Mouse (Mus musculus): ENCODE data around the gene Ccdc181. TPM values are rescaled to one million over a fixed set of nuclear protein-coding genes. Genes with fewer than 3 reads are reported as not detected.
"Not testable (repeated sequence)": the region's sequence is repeated elsewhere in the genome, so short reads cannot be mapped to it uniquely, and the experiment has no call there.

Gene Ccdc181
- 1 to 10 TPM; 7.0 to 7.7 TPM for total RNA-seq (2021)

DNA sequence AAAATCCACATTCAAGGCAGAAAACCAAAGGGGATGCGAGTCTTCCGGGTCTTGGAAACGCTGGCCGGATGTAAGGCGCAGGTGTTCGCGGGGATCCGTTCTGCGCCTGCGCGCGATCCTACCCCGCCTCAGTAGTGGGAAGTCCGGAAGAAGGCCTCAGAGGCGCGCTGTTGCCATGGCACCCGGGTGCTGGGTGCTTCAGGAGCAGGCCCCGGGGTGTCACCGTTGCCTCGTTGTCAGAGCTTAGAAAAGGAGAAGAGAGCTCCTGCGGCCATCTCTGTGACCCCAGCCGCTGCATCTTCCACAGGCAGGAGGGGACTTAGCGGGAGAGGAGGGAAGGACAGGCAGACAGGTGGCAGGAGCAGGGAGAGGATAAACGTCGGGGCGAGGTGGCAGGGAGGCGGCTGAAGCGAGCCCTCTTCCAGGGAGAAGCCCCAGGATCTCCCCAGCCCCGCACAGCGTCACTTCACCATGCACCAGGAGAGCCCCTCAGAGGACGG lies at the start of gene Ccdc181:
Gene Ccdc181, plus strand, starts transcription at position 131 of the 500 bp plus-strand sequence.
- intact Hi-C loops (cut with DNase I), result no loop called here
- peak; percentile 92 to 93 for DNase-seq

DNA sequence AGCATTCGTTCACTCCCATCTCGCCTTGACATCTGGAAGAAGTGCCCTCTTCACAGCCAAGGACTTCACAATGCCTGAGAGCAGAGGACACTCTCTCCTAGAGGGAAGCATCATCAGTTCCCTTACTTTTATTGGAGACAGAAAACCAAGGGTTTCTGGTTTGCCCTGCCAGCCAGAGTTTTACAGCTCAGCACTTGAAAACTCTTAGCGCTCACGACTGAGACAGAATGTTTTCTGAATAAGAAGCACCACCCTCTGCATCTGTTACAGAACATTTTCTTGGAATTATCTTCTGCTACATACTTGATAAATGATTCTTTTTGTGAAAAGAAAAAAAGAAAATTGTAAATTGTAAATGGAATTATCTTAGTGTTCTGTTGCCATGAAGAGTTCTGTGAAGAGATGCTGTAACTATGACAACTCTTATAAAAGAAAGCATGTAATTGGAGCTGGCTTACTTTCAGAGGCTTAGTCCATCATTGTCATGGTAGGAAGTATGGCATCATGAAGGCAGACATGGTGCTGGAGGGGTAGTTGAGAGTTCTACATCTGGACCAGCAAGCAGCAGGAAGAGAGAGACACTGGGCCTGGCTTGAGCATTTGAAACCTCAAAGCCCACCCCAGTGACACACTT lies 43.3 kb upstream of the Ccdc181 start:
- DNase-seq, result not testable (repeated sequence)

DNA sequence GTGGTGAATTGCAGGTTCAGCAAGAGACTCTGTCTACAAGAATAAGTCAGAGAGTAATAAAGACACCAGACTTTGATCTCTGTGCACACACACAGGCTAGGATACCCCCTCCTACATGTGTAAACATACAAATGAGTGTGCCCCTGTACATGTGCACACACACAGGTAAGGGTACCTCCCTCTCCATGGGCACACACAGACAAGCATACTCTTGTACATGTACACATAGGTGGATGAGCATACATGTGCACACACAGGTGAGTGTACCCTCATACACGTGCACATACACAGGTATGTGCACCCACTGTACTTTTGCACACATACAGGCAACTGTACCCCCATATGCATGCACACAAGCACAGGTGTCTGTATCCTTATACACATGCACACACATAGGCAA lies 41.9 kb upstream of the Ccdc181 start:
- no peak for DNase-seq
- intact Hi-C loops (cut with DNase I), result no loop called here

More for the DNA sequence above, 43.3 kb upstream of the Ccdc181 start:
- intact Hi-C loops (cut with DNase I), result not testable (repeated sequence)

DNA sequence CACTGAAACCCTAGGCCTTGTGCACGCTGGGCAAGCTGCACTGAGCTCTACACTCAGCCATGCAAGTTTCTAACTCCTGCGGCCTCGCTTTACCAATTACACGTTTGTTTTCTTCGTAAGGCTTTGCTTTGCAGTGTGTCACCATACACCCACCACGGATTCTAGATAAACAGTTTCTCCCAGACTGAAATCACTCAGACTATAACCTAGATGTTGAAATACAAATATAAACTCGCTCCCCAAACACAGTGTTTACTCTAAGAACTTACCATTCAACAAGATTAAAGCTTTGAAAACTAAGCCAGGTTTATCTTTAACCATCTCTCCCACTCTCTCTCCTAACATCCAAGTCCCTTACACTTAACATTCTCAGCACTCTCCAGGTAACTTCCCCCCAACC lies 40.3 kb upstream of the Ccdc181 start:
- no peak for DNase-seq
- intact Hi-C loops (cut with DNase I), result no loop called here

DNA sequence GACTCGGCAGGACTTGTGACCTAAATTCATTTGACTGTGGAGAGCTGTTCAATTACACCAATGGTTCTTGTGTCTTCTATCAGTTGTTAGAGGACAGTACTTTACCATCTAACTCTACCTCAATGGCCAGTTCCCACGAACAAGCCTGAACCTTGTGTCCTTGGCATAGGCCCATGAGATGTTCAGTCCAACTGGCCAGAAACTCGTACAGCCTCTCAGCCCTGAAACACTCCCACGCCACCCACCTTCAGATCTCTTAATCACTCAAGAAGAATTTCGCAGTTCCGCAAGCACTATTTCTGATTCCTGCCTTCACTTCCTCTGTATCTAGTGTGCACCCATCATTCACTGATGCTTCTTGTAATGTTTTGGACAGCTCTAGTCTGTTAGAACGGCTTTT lies 39.3 kb upstream of the Ccdc181 start:
- no peak for DNase-seq
- intact Hi-C loops (cut with DNase I), result no loop called here

DNA sequence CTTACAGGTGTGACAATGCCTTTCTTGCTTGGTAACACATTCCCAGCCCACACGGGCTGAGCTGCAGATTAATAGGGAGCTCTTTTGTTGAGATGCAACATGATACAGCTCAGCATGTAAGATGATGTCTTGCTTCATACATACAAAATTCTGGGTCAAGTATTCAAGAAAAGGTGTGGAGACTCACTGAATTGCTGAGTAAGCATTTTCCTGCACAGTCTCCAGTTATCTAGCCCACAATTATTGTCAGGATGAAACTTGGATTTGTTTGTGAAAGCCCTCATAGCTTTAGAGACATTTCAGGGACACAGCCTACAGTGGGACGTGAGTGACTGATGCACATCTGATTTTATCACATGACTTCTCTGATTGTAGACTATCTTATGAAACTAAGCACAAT lies 33.9 kb upstream of the Ccdc181 start:
- no peak for DNase-seq
- intact Hi-C loops (cut with DNase I), result no loop called here

DNA sequence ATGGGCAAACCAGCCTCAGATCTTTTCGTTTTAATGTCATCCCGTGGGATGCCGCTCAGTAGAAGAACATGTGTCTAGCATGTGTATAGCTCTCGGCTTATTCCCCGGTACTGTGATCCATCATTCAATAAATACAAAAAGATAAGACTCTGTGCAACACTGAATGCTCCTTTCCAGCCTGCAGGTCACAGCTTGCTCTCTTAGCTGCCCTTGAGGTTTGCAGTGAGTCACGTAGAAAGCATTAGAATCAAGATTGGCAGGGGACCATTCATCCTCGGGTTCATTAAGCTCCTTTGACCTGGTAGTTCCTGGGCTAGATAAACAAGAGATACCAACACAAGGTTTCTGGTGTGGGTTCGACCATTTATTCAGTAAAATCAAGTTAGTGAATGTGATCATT lies 32.6 kb upstream of the Ccdc181 start:
- DNase-seq, result no peak
- intact Hi-C loops (cut with DNase I), result no loop called here

DNA sequence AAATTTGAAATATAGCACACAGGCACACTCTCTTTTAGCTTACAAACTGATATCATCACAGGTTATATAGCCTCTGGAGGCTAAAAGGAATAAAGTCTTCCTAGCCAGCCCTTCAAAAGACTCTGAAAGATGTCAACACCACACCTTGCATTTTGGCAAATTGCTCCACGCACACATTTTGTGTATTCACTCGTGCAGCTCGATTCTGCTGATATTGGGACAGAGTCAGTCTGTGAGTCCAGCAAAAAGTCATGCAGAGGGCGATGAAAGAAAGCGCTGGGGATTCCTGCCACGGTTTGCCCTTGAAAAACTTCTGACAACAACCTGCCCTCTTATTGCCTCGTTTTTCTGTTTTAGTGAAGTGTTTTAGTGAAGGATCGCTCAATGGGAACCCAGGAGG lies 27.9 kb upstream of the Ccdc181 start:
- DNase-seq, result no peak
- intact Hi-C loops (cut with DNase I), result loop anchor here (5.0 kb wide), 1 partner anchor 60 kb away; the partner anchor contains the start of gene Blzf1

DNA sequence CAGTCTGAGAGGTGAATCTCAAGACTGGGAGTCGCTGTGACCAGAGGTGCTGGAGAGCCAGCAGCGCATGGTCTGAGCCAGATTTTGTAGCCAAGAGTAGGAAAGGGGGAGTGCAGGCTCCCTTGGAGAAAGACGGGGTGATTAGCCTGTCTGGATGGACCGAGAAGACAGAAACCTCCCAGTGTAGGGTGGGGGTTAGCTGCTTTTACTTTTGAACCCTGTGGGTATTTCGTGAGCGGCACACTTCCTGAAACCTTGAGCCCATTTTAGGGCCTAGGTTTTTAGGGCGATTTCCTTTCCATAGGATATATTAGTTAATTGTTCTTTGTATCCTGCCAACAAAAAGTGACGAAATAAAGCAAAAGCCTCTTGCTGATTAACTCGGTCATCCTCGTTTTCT lies 27.4 kb upstream of the Ccdc181 start:
- intact Hi-C loops (cut with DNase I), result loop anchor here (5.0 kb wide), 1 partner anchor 59 kb away; the partner anchor contains the start of gene Blzf1
- DNase-seq, result peak; percentile 42 to 47

DNA sequence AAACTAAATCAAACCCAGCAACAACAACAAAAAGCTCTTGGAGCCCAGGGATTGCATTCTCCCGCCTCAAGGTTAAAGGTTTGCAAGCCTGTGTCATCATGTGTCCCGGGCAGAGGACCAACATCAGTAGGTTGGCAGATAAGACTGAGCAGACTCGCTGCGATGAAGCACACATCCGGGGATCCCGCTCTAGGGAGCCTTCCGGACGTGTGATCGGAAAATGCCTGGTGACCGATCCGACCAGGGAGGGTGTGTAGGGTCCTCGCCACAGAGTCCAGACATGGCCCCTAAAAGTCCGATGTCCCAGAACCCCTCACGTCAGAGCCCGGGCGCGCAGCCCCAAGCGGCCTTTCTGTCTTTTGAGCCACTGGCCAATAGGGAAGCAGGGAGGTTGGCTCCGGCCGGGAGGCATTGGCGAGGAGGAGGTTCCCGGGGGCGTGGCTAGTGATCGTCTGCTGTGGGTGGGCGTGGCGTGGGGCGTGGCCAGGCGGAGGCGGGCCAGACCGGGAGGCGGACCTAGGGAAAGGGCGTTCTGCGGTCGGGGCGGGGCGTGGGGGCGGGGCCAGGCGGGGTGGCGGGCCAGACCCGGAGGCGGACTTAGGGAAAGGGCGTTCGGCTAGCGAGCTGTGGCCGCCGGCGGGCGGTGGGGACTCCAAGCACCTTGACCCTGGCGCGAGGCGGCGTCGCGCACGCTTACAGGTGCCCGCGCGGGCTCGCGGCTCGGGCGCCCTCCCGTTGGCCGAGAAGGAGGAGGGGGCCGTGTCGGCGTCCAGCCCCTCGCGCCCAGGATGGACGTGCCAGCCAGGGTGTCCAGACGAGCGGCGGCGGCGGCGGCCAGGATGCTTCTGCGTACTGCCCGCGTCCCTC lies 26.7 kb upstream of the Ccdc181 start, which contains the start of gene Slc19a2:
Gene Slc19a2, plus strand, starts transcription at position 582 of the 867 bp plus-strand sequence.
- intact Hi-C loops (cut with DNase I), result loop anchor here (5.0 kb wide), 1 partner anchor 59 kb away; the partner anchor contains the start of gene Blzf1
- peak; percentile 98 to 99 for DNase-seq

DNA sequence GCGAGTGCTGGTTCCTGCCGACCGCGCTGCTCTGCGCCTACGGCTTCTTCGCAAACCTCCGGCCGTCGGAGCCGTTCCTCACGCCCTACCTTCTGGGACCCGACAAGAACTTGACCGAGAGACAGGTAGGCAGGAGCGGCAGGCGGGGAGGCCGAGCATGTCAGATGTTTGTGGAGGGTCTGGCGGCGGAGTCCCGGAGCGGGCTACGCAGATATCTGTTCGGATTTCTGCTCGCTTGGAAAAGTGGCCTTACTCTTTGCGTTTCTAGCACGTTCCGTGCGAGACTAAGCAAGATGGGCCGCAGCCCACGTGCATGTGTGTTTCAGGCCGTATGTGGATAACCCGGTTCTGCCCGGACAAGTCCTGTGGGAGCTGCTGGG lies 26.1 kb upstream of the Ccdc181 start:
- intact Hi-C loops (cut with DNase I), result loop anchor here (5.0 kb wide), 1 partner anchor 58 kb away; the partner anchor contains the start of gene Blzf1
- DNase-seq, result no peak

DNA sequence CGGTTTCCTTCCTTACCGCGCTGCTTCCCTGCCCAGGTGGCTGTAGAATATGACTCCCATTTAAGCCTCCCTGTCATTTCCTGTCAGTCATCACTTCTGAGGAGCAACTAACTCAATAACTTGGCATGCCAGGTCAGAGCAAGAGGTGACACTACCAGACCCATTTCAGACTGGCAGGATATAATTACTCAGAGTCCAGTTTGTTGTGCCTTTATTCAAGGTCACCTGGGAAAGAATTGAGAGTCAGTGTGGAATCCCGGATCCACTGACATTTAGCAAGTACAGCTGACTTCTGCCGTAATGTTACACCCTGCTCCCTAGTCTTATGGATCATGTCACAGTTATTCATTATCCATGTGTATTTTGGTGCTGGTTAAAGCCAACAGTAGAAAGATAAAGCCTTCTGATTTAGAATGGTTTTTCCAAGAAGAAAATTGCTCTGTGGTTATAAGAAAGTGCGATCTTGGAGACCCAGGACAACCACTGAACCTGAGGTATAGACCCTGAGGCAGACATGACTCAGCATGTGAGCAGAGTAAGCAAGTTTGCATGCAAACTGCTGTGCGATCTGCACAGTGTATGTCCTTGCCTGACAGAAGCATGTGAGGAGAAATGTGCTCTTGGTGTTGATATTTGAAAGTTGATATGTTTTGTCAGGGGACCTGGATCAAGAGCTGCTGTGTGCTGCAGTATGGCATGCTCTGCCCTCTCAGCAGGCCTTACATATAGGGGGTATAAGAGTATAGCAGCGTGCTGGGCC lies 24.8 kb upstream of the Ccdc181 start:
- DNase-seq, result peak in 1 of 2 experiments; percentile 7
- intact Hi-C loops (cut with DNase I), result no loop called here

DNA sequence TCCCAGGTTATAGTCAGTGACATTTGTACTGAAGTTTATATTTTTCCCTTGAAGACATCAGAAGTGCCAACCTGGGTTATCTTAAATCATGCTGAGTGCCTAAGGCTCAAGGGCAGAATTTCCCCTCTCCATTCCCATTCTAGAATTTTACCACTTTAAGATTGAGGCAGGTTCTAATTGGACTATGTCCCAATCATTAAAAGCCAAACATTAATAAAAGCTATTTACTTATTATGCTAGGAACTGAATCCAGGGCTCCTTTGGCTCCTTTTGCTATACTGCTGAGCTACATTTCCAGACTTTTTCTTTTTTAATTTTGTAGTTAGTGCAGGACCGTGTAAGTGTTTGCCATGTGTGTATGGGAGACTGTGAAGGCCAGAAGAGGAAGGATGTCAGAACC lies 23.9 kb upstream of the Ccdc181 start:
- no peak for DNase-seq
- intact Hi-C loops (cut with DNase I), result no loop called here

DNA sequence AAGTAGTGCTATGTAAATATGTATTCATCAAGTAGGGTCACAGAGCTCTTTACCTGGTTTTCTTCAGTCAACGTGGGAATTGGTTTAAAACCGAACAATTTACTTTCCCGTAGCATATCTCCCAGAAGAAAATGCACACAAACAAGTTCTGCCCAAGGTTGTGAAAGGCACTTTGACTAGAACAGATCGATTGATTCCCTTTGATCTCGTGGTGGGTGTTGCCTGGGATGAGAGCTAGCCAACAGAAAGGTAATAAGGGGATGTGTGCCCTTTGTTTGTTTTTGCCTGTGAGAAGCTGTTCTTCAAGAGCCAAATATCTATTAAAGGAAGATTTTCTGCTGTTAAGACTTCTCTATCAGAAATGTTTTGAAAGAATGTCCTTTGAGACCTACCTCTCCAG lies 22.8 kb upstream of the Ccdc181 start:
- no peak for DNase-seq
- intact Hi-C loops (cut with DNase I), result no loop called here

DNA sequence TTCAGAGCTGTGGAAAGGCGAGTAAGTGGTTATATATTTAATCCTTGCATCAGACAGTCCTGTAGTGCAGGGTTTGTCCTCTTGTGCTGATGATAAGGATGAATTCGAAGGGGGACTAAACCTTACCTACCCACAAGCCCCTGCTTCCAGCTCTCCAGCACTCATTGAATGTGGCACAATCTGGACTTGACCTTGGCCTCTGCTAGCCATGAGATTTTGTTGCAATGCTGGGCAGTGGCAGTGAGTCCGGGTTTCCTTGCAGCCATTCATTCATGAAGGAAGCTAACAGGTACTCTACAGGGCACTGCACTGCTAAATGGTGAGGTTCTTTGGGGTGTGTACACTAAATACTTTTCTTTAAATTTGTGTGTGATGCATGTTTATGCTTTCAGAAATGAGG lies 20.5 kb upstream of the Ccdc181 start:
- intact Hi-C loops (cut with DNase I), result no loop called here
- no peak for DNase-seq

DNA sequence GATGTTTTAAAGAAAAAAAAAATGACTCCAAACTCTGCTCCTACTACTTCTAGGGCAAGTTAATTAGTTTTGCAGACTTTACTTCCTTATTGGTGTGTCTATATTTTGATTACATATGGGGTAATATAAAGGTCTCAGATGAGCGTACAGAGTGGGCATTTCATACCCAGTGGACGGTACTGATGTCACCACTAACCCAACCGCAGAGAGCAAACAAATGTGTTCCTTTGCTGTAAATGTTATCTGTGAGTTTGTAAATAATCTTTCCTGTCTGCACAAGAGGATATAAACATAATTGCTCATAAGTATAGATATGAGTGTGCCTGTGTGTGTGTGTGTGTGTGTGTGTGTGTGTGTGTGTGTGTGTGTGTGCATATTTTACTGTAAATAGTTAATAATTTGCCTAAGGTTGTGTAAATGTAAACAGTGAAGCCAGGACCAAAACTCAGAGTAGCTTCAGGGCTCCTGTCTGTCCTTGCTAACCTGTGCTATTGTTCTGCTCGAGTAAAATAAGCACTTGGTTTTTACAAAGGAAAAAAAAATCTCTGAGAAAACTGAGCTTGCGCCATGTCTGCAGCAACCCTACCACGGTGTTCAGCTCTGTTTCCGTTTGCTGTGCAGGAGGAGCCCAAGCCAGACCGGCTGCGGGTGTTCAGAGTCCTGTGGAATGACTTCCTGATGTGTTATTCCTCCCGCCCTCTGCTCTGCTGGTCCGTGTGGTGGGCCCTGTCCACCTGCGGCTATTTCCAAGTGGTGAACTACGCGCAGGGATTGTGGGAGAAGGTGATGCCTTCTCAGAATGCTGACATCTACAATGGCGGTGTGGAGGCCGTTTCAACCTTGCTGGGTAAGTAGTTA lies 15.0 kb upstream of the Ccdc181 start:
- intact Hi-C loops (cut with DNase I), result no loop called here
- DNase-seq, result no peak

DNA sequence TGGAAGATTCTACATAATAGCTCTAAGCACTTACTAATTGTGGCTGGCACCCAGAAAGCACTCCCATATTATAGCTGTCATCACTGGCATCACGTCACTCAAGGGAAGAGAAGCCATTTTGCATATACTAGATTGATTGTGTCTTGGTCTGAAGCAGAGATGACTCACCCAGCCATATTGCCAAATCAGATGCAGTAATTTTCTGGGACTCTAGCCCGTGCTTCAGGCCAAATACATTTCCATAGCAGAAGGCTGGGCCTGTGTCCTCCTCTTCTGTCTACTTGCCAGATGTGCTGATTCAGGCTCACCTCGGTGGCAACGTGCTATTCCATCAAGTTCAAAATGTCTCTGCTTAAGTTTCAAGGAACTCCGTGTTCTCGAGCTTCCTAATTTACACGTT lies 13.8 kb upstream of the Ccdc181 start:
- peak; percentile 44 to 47 for DNase-seq
- intact Hi-C loops (cut with DNase I), result no loop called here

DNA sequence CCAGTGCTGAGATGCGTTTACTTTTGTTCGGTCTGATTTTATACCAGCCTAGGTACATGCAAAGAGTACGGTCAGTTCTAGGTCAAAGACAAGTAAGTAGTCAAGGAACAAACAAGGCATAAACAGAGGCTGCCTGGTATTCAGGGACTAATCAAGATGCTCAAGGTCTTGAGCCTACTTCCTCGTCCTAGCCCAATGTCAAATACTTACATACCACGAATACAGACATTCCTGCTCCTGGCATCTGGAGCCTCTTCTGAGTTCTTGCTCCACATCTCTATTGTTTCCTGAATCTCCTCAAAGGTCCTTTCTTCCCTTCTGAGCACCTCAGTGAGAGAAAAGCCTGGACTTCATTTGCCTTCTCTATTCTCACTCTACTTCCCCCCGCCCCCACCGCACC lies 4.4 kb upstream of the Ccdc181 start:
- no peak for DNase-seq
- intact Hi-C loops (cut with DNase I), result no loop called here

DNA sequence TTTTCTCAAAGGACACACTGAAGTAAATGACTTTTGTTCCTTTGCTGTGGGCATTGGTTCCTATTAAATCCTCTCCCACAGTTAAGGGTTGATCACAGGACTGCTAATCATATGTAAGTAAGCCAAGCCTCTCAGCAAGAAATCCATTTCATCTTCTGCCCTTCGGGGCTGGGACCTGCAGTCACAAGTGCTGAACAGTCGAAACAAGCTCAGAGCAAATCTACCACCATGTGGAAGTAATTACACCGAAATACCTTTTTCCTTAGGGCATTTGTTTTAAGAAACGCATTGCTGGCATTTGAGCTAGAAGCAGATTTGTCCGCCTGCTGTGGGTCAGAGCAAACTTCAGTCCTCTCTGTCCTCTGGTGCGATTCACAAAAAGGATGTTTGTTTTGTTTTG lies 1.7 kb upstream of the Ccdc181 start:
- intact Hi-C loops (cut with DNase I), result no loop called here
- no peak for DNase-seq

DNA sequence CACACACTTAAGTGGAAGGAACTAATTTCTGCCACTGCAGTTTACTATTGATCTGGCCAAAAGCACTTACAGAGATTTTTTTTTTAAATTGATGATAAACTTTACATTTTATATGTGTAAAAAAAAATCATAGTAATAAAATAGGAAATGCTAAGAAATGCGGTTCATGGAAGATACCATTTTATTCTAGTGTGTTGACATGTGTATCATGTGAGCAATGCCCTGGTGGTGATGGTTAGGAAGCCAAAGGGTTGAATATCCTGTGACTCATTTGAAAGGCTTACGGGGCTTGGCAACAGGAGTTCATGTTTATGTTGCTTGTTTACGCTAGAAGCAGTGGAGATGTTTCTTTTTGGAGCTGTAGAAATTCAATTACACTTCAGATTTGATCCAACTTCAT lies 1.2 kb downstream of the Ccdc181 start:
- DNase-seq, result no peak
- intact Hi-C loops (cut with DNase I), result no loop called here

Data from heart, postnatal 10 days (tissue).